Mouse (Mus musculus) retina, postnatal 1 day (tissue): ENCODE data around the gene Spop.

ENCODE experiments used
- DNase-seq: peaks from one replicate; pipeline ENCODE4 v3.0.0-alpha.2; 2012

Spop gene

GRCm38 (mm10) chr11:95420880-95421435, 7.1 kb downstream of the Spop start:
- no peak for DNase-seq

GRCm38 (mm10) chr11:95423505-95423904, 9.6 kb downstream of the Spop start:
- DNase-seq = no peak

- DNase-seq = no peak
Observed at GRCm38 (mm10) chr11:95431344-95431743, 17.5 kb downstream of the Spop start.

- peak; percentile 25 for DNase-seq
Observed at GRCm38 (mm10) chr11:95432194-95432593, 18.3 kb downstream of the Spop start.

- DNase-seq = no peak
Observed at GRCm38 (mm10) chr11:95445371-95445770, 31.5 kb downstream of the Spop start.

GRCm38 (mm10) chr11:95446580-95447305, 32.9 kb downstream of the Spop start:
- DNase-seq = no peak

- DNase-seq = peak; percentile 61
Observed at GRCm38 (mm10) chr11:95448346-95448745, 34.5 kb downstream of the Spop start.

GRCm38 (mm10) chr11:95455331-95455730, 41.5 kb downstream of the Spop start:
- no peak for DNase-seq

- no peak for DNase-seq
Observed at GRCm38 (mm10) chr11:95460872-95461271, 47.0 kb downstream of the Spop start.

- DNase-seq = no peak
Observed at GRCm38 (mm10) chr11:95462168-95462567, 48.3 kb downstream of the Spop start.

GRCm38 (mm10) chr11:95467731-95468130, 53.9 kb downstream of the Spop start:
- DNase-seq = no peak

GRCm38 (mm10) chr11:95472942-95473341, 59.1 kb downstream of the Spop start:
- no peak for DNase-seq

- DNase-seq = no peak
Observed at GRCm38 (mm10) chr11:95473456-95473855, 59.6 kb downstream of the Spop start.

GRCm38 (mm10) chr11:95476323-95476722, 62.4 kb downstream of the Spop start:
- DNase-seq = no peak

GRCm38 (mm10) chr11:95479458-95479857, 65.6 kb downstream of the Spop start:
- DNase-seq = no peak

- DNase-seq = no peak
Observed at GRCm38 (mm10) chr11:95480662-95481061, 66.8 kb downstream of the Spop start.

GRCm38 (mm10) chr11:95485634-95486033, 71.8 kb downstream of the Spop start:
- DNase-seq = no peak

GRCm38 (mm10) chr11:95487237-95487636, 73.4 kb downstream of the Spop start:
- DNase-seq = no peak

- no peak for DNase-seq
Observed at GRCm38 (mm10) chr11:95490104-95490503, 76.2 kb downstream of the Spop start.

- peak; percentile 65 for DNase-seq
Observed at GRCm38 (mm10) chr11:95492256-95492655, 78.4 kb downstream of the Spop start.

- DNase-seq = no peak
Observed at GRCm38 (mm10) chr11:95493010-95493409, 79.1 kb downstream of the Spop start.

- no peak for DNase-seq
Observed at GRCm38 (mm10) chr11:95493950-95494349, 80.1 kb downstream of the Spop start.

- no peak for DNase-seq
Observed at GRCm38 (mm10) chr11:95494374-95494773, 80.5 kb downstream of the Spop start.

GRCm38 (mm10) chr11:95495883-95496282, 82.0 kb downstream of the Spop start:
- no peak for DNase-seq

- DNase-seq = no peak
Observed at GRCm38 (mm10) chr11:95497921-95498320, 84.0 kb downstream of the Spop start.
